Mouse (Mus musculus) lung, embryonic 16.5 days (tissue): ENCODE results near the gene Tldc2. TPM values are rescaled to one million over a fixed set of nuclear protein-coding genes. Genes with fewer than 3 reads are reported as not detected.
A peak's percentile ranks its signal among the peaks of the same experiment; 100 is the strongest.

ENCODE experiments used
- ATAC-seq: fragments of 200-750 bp; cut with Nextera tagmentation; 2 replicates; pipeline ENCODE4 v1.8.0; 2017; ENCODE audit warnings: low read depth, mild to moderate bottlenecking, moderate library complexity
- H3K27ac ChIP-seq: fragments of 300-500 bp; sonication (generic); 2 replicates; pipeline ENCODE4 v1.5.1; 2014; ENCODE audit warnings: mild to moderate bottlenecking, control low read depth, low read length
- H3K27me3 ChIP-seq: fragments of 300-500 bp; sonication (generic); 2 replicates; pipeline ENCODE4 v1.6.1; 2014; ENCODE audit warnings: low read depth, low read length, mixed read lengths; ENCODE audit not compliant: control insufficient read depth, insufficient read depth
- H3K36me3 ChIP-seq: fragments of 300-500 bp; sonication (generic); 2 replicates; pipeline ENCODE4 v1.6.1; 2014; ENCODE audit warnings: low read length; ENCODE audit not compliant: control insufficient read depth, insufficient read depth
- H3K4me1 ChIP-seq: fragments of 300-500 bp; sonication (generic); replicated peaks from 2 replicates; pipeline ENCODE4 v1.6.1; 2014; ENCODE audit warnings: low read length, mixed read lengths; ENCODE audit not compliant: control insufficient read depth, insufficient read depth
- H3K4me2 ChIP-seq: fragments of 300-500 bp; sonication (generic); 2 replicates; pipeline ENCODE4 v1.6.1; 2014; ENCODE audit warnings: low read depth, low read length, control low read depth
- H3K4me3 ChIP-seq: fragments of 300-500 bp; sonication (generic); 2 replicates; pipeline ENCODE4 v1.5.1; 2014; ENCODE audit warnings: mild to moderate bottlenecking, low read length, control low read depth
- H3K9ac ChIP-seq: fragments of 300-500 bp; sonication (generic); 2 replicates; pipeline ENCODE4 v1.6.1; 2014; ENCODE audit warnings: low read length, control low read depth
- H3K9me3 ChIP-seq: fragments of 300-500 bp; sonication (generic); 2 replicates; pipeline ENCODE4 v1.6.1; 2016; ENCODE audit warnings: low read length; ENCODE audit not compliant: control insufficient read depth
- WGBS: fragments of 180-500 bp; shearing (Covaris S2); extraction: QIAGEN DNeasy Blood & Tissue Kit; methylation state at CpG from one replicate; pipeline ENCODE4 v1.1.7; 2014; 5-methylcytosine and 5-hydroxymethylcytosine counted together
- polyA plus RNA-seq: library from polyadenylated mRNA; unstranded; fragments of >200 nt; fragmentation: Nextera tagmentation; extraction: Ambion mirVana; gene quantifications from 2 replicates; pipeline ENCODE4 v1.2.1, GENCODE M21; 2015

Tldc2 gene
- polyA plus RNA-seq, 1 experiment from 2014 or later: not detected

- Histone ChIP-seq H3K27me3 (no peaks in the 10 kb centered on the region), H3K4me2 (no peak overlapping the region), H3K9ac (peak overlapping the region; percentile 30; the same call in 1 of the 2 replicates), H3K4me1 (peaks cover 79% of the 10 kb centered on the region), H3K9me3 (no peaks in the 10 kb centered on the region), H3K36me3 (no peaks in the 10 kb centered on the region), H3K4me3 (no peak overlapping the region), H3K27ac (peak overlapping the region; percentile 71)
- no peak for ATAC-seq
- WGBS: 34% methylated on average over 7 of the region's 7 CpGs
Measured at GRCm38 (mm10) chr2:157065879-157066226, 21.0 kb upstream of the Tldc2 start.

- Histone ChIP-seq H3K4me3 (no peak overlapping the region), H3K4me2 (no peak overlapping the region), H3K36me3 (no peaks in the 10 kb centered on the region), H3K27ac (no peak overlapping the region), H3K9ac (no peak overlapping the region), H3K27me3 (no peaks in the 10 kb centered on the region), H3K9me3 (no peaks in the 10 kb centered on the region), H3K4me1 (peaks cover 90% of the 10 kb centered on the region)
- 75% methylated on average over 7 of the region's 7 CpGs for WGBS
- no peak for ATAC-seq
Measured at GRCm38 (mm10) chr2:157066731-157067430, 20.0 kb upstream of the Tldc2 start.

- Histone ChIP-seq H3K4me2 (peak overlapping the region; percentile 29), H3K27me3 (no peaks in the 10 kb centered on the region), H3K9ac (peak overlapping the region; percentile 58), H3K4me1 (peaks cover 90% of the 10 kb centered on the region), H3K9me3 (no peaks in the 10 kb centered on the region), H3K27ac (peak overlapping the region; percentile 95), H3K36me3 (no peaks in the 10 kb centered on the region), H3K4me3 (no peak overlapping the region)
- peak; percentile 1; the same call in 1 of the 2 replicates for ATAC-seq
- 42% methylated on average over 14 of the region's 14 CpGs for WGBS
Measured at GRCm38 (mm10) chr2:157068701-157069354, 18.0 kb upstream of the Tldc2 start.

GRCm38 (mm10) chr2:157069355-157069735, 17.5 kb upstream of the Tldc2 start:
- Histone ChIP-seq H3K9ac (peak overlapping the region; percentile 58), H3K4me2 (peak overlapping the region; percentile 29)

GRCm38 (mm10) chr2:157069755-157070315, 17.0 kb upstream of the Tldc2 start:
- peak; percentile 2; the same call in 1 of the 2 replicates for ATAC-seq
- no peaks in the 10 kb centered on the region for H3K36me3 ChIP-seq
- H3K27ac ChIP-seq: peak overlapping the region; percentile 95
- H3K9me3 ChIP-seq: no peaks in the 10 kb centered on the region
- H3K4me1 ChIP-seq: peaks cover 87% of the 10 kb centered on the region
- peak overlapping the region; percentile 58 for H3K9ac ChIP-seq
- no peaks in the 10 kb centered on the region for H3K27me3 ChIP-seq
- peak overlapping the region; percentile 29 for H3K4me2 ChIP-seq
- 14% methylated on average over 3 of the region's 3 CpGs for WGBS
- H3K4me3 ChIP-seq: 0 out of 2 replicates have a peak overlapping the region, but pooled peaks have one; percentile 10

More at GRCm38 (mm10) chr2:157069355-157069735, 17.5 kb upstream of the Tldc2 start:
- H3K9me3 ChIP-seq: no peaks in the 10 kb centered on the region
- peak overlapping the region; percentile 95 for H3K27ac ChIP-seq
- H3K4me3 ChIP-seq: no peak overlapping the region
- WGBS: 24% methylated on average over 3 of the region's 3 CpGs
- no peaks in the 10 kb centered on the region for H3K27me3 ChIP-seq
- peak; percentile 15 for ATAC-seq
- H3K4me1 ChIP-seq: peaks cover 90% of the 10 kb centered on the region
- H3K36me3 ChIP-seq: no peaks in the 10 kb centered on the region

GRCm38 (mm10) chr2:157070365-157070764, 16.5 kb upstream of the Tldc2 start:
- no peaks in the 10 kb centered on the region for H3K9me3 ChIP-seq
- ATAC-seq: peak; percentile 30
- 3% methylated on average over 9 of the region's 9 CpGs for WGBS
- peaks cover 87% of the 10 kb centered on the region for H3K4me1 ChIP-seq
- no peak overlapping the region for H3K4me3 ChIP-seq
- H3K4me2 ChIP-seq: peak overlapping the region; percentile 29
- H3K9ac ChIP-seq: peak overlapping the region; percentile 59
- peak overlapping the region; percentile 95 for H3K27ac ChIP-seq
- no peaks in the 10 kb centered on the region for H3K27me3 ChIP-seq
- no peaks in the 10 kb centered on the region for H3K36me3 ChIP-seq

- peak overlapping the region; percentile 11; the same call in 1 of the 2 replicates for H3K4me3 ChIP-seq
- peak overlapping the region; percentile 95 for H3K27ac ChIP-seq
- H3K27me3 ChIP-seq: no peaks in the 10 kb centered on the region
- H3K4me2 ChIP-seq: peak overlapping the region; percentile 33
- H3K4me1 ChIP-seq: peaks cover 90% of the 10 kb centered on the region
- peak overlapping the region; percentile 40 for H3K9ac ChIP-seq
- 0% methylated on average over 2 of the region's 2 CpGs for WGBS
- no peaks in the 10 kb centered on the region for H3K9me3 ChIP-seq
- H3K36me3 ChIP-seq: no peaks in the 10 kb centered on the region
- ATAC-seq: peak; percentile 72
Measured at GRCm38 (mm10) chr2:157071556-157071955, 15.3 kb upstream of the Tldc2 start.

- H3K9ac ChIP-seq: peak overlapping the region; percentile 40; the same call in 1 of the 2 replicates
- ATAC-seq: no peak
- H3K27ac ChIP-seq: peak overlapping the region; percentile 95
- peaks cover 91% of the 10 kb centered on the region for H3K4me1 ChIP-seq
- 53% methylated on average over 9 of the region's 9 CpGs for WGBS
- H3K4me3 ChIP-seq: no peak overlapping the region
- H3K9me3 ChIP-seq: no peaks in the 10 kb centered on the region
- H3K4me2 ChIP-seq: no peak overlapping the region; the same call in 1 of the 2 replicates
- no peaks in the 10 kb centered on the region for H3K27me3 ChIP-seq
- H3K36me3 ChIP-seq: no peaks in the 10 kb centered on the region
Measured at GRCm38 (mm10) chr2:157072316-157072990, 14.4 kb upstream of the Tldc2 start.
